Mouse (Mus musculus) limb, embryonic 11.5 days (tissue): ENCODE results near the gene Dync1i2. TPM values are rescaled to one million over a fixed set of nuclear protein-coding genes. Genes with fewer than 3 reads are reported as not detected.

Experiments
- ATAC-seq: fragments of 200-750 bp; cut with Nextera tagmentation; 2 replicates; pipeline ENCODE4 v1.8.0; 2017; ENCODE audit warnings: low read depth; ENCODE audit not compliant: insufficient number of reproducible peaks, low FRiP score, low TSS enrichment
- DNase-seq: peaks from one replicate; pipeline ENCODE4 v3.0.0-alpha.2; 2015; ENCODE audit warnings: low spot score
- H3K27ac ChIP-seq: fragments of 300-500 bp; sonication (generic); replicated peaks from 2 replicates; pipeline ENCODE4 v1.5.1; 2014; ENCODE audit warnings: low read depth, mild to moderate bottlenecking, low read length
- H3K27me3 ChIP-seq: fragments of 300-500 bp; sonication (generic); 2 replicates; pipeline ENCODE4 v1.6.1; 2014; ENCODE audit warnings: mild to moderate bottlenecking, low read length, mixed read lengths; ENCODE audit not compliant: control insufficient read depth, insufficient read depth
- H3K36me3 ChIP-seq: fragments of 300-500 bp; sonication (generic); 2 replicates; pipeline ENCODE4 v1.6.1; 2014; ENCODE audit warnings: mild to moderate bottlenecking, low read length, moderate library complexity, mixed read lengths; ENCODE audit not compliant: control insufficient read depth, insufficient read depth
- H3K4me1 ChIP-seq: fragments of 300-500 bp; sonication (generic); 2 replicates; pipeline ENCODE4 v1.6.1; 2014; ENCODE audit warnings: low read length, mixed read lengths; ENCODE audit not compliant: control insufficient read depth, insufficient read depth
- H3K4me2 ChIP-seq: fragments of 300-500 bp; sonication (generic); 2 replicates; pipeline ENCODE4 v1.6.1; 2014; ENCODE audit warnings: low read depth, mild to moderate bottlenecking, moderate library complexity; ENCODE audit not compliant: severe bottlenecking
- H3K4me3 ChIP-seq: fragments of 300-500 bp; sonication (generic); 2 replicates; pipeline ENCODE4 v1.5.1; 2014; ENCODE audit warnings: low read depth, low read length
- H3K9ac ChIP-seq: fragments of 300-500 bp; sonication (generic); 2 replicates; pipeline ENCODE4 v1.6.1; 2014; ENCODE audit warnings: mild to moderate bottlenecking, low read length
- H3K9me3 ChIP-seq: fragments of 300-500 bp; sonication (generic); 2 replicates; pipeline ENCODE4 v1.6.1; 2016; ENCODE audit warnings: low read length; ENCODE audit not compliant: control insufficient read depth
- WGBS: fragments of 180-500 bp; shearing (Covaris S2); extraction: QIAGEN DNeasy Blood & Tissue Kit; methylation state at CpG from one replicate; pipeline ENCODE4 v1.1.7; 2014; 5-methylcytosine and 5-hydroxymethylcytosine counted together
- polyA plus RNA-seq: library from polyadenylated mRNA; unstranded; fragments of >200 nt; fragmentation: Nextera tagmentation; extraction: Ambion mirVana; gene quantifications from 2 replicates; pipeline ENCODE4 v1.2.1, GENCODE M21; 2014

Dync1i2 gene
- polyA plus RNA-seq, 1 experiment from 2014 or later: 128 TPM

- H3K27ac ChIP-seq: no peak overlapping the region
- ATAC-seq (no peak), DNase-seq (no peak)
- no peaks in the 10 kb centered on the region for H3K27me3 ChIP-seq
- no peak overlapping the region for H3K4me2 ChIP-seq
- WGBS: 78% methylated on average over 4 of the region's 4 CpGs
- H3K4me3 ChIP-seq: no peak overlapping the region
- H3K4me1 ChIP-seq: no peaks in the 10 kb centered on the region
- H3K36me3 ChIP-seq: no peaks in the 10 kb centered on the region
- H3K9me3 ChIP-seq: no peaks in the 10 kb centered on the region
- no peak overlapping the region for H3K9ac ChIP-seq
Observed at GRCm38 (mm10) chr2:71196947-71197346, 14.6 kb upstream of the Dync1i2 start.

GRCm38 (mm10) chr2:71198907-71199306 lies 12.6 kb upstream of the Dync1i2 start:
- Histone ChIP-seq H3K27ac (no peak overlapping the region), H3K9me3 (no peaks in the 10 kb centered on the region), H3K4me1 (no peaks in the 10 kb centered on the region), H3K4me3 (no peak overlapping the region), H3K36me3 (no peaks in the 10 kb centered on the region), H3K27me3 (no peaks in the 10 kb centered on the region), H3K4me2 (no peak overlapping the region), H3K9ac (no peak overlapping the region)
- DNase-seq (no peak), ATAC-seq (no peak)
- WGBS: 46% methylated on average over 3 of the region's 3 CpGs

- DNase-seq: no peak
- no peaks in the 10 kb centered on the region for H3K9me3 ChIP-seq
- H3K4me1 ChIP-seq: no peaks in the 10 kb centered on the region
- no peak overlapping the region for H3K9ac ChIP-seq
- no peaks in the 10 kb centered on the region for H3K36me3 ChIP-seq
- no peak for ATAC-seq
- no peak overlapping the region for H3K4me2 ChIP-seq
- 71% methylated on average over 4 of the region's 4 CpGs for WGBS
- H3K27ac ChIP-seq: no peak overlapping the region
- H3K4me3 ChIP-seq: no peak overlapping the region
- no peaks in the 10 kb centered on the region for H3K27me3 ChIP-seq
Observed at GRCm38 (mm10) chr2:71200485-71200884, 11.0 kb upstream of the Dync1i2 start.

GRCm38 (mm10) chr2:71201886-71202285 lies 9.6 kb upstream of the Dync1i2 start:
- Histone ChIP-seq H3K9ac (no peak overlapping the region), H3K36me3 (no peaks in the 10 kb centered on the region), H3K27me3 (no peaks in the 10 kb centered on the region), H3K9me3 (no peaks in the 10 kb centered on the region), H3K27ac (no peak overlapping the region), H3K4me1 (no peaks in the 10 kb centered on the region), H3K4me3 (no peak overlapping the region), H3K4me2 (no peak overlapping the region)
- WGBS: 83% methylated on average over 2 of the region's 2 CpGs
- ATAC-seq (no peak), DNase-seq (no peak)

- 85% methylated on average over 16 of the region's 16 CpGs for WGBS
- Histone ChIP-seq H3K27ac (no peak overlapping the region), H3K4me1 (no peaks in the 10 kb centered on the region), H3K36me3 (no peaks in the 10 kb centered on the region), H3K9ac (no peak overlapping the region), H3K27me3 (no peaks in the 10 kb centered on the region), H3K4me2 (no peak overlapping the region), H3K9me3 (no peaks in the 10 kb centered on the region), H3K4me3 (no peak overlapping the region)
- DNase-seq: no peak
- ATAC-seq: no peak
Observed at GRCm38 (mm10) chr2:71203819-71204432, 7.6 kb upstream of the Dync1i2 start.

- Histone ChIP-seq H3K9me3 (no peaks in the 10 kb centered on the region), H3K4me3 (no peak overlapping the region), H3K4me2 (no peak overlapping the region), H3K36me3 (no peaks in the 10 kb centered on the region), H3K27ac (no peak overlapping the region), H3K4me1 (0 out of 2 replicates have a peak, but pooled peaks cover 2% of the 10 kb centered on the region), H3K9ac (no peak overlapping the region), H3K27me3 (no peaks in the 10 kb centered on the region)
- WGBS: 74% methylated on average over 5 of the region's 5 CpGs
- DNase-seq (no peak), ATAC-seq (no peak)
Observed at GRCm38 (mm10) chr2:71209041-71209755, 2.3 kb upstream of the Dync1i2 start.

- Histone ChIP-seq H3K27me3 (no peaks in the 10 kb centered on the region), H3K4me1 (0 out of 2 replicates have a peak, but pooled peaks cover 2% of the 10 kb centered on the region), H3K4me3 (no peak overlapping the region), H3K36me3 (no peaks in the 10 kb centered on the region), H3K4me2 (no peak overlapping the region), H3K9me3 (no peaks in the 10 kb centered on the region), H3K27ac (no peak overlapping the region), H3K9ac (no peak overlapping the region)
- WGBS: 94% methylated on average over 2 of the region's 2 CpGs
- no peak for ATAC-seq
- DNase-seq: no peak
Observed at GRCm38 (mm10) chr2:71211096-71211495, 410 bp upstream of the Dync1i2 start.

- Histone ChIP-seq H3K4me3 (peak overlapping the region; percentile 98), H3K9ac (peak overlapping the region; percentile 96), H3K27ac (no peak overlapping the region), H3K4me2 (peak overlapping the region; percentile 60), H3K36me3 (no peaks in the 10 kb centered on the region), H3K9me3 (no peaks in the 10 kb centered on the region), H3K27me3 (no peaks in the 10 kb centered on the region), H3K4me1 (0 out of 2 replicates have a peak, but pooled peaks cover 2% of the 10 kb centered on the region)
- no peak for ATAC-seq
- no peak for DNase-seq
- 3% methylated on average over 6 of the region's 6 CpGs for WGBS
Observed at GRCm38 (mm10) chr2:71212360-71212726, 837 bp downstream of the Dync1i2 start.
